Mouse (Mus musculus) testis, adult 2 months (tissue): ENCODE data around the gene Stip1. TPM values are rescaled to one million over a fixed set of nuclear protein-coding genes. Genes with fewer than 3 reads are reported as not detected.

ENCODE experiments used
- H3K27ac ChIP-seq: fragments of 200-500 bp; 2 replicates; pipeline ENCODE4 v1.5.1; 2012; ENCODE audit warnings: low read depth, low read length; ENCODE audit not compliant: control insufficient read depth, insufficient read depth
- H3K27me3 ChIP-seq: fragments of 200-500 bp; 2 replicates; pipeline ENCODE4 v1.6.1; 2012; ENCODE audit warnings: mild to moderate bottlenecking, low read length, moderate library complexity; ENCODE audit not compliant: control insufficient read depth, insufficient read depth
- H3K36me3 ChIP-seq: fragments of 200-500 bp; 2 replicates; pipeline ENCODE4 v1.6.1; 2012; ENCODE audit warnings: mild to moderate bottlenecking, low read length; ENCODE audit not compliant: control insufficient read depth, insufficient read depth
- H3K4me1 ChIP-seq: fragments of 200-500 bp; 2 replicates; pipeline ENCODE4 v1.6.1; 2012; ENCODE audit warnings: low read length; ENCODE audit not compliant: control insufficient read depth, insufficient read depth
- H3K4me3 ChIP-seq: fragments of 200-500 bp; 2 replicates; pipeline ENCODE4 v1.5.1; 2012; ENCODE audit warnings: low read depth, mild to moderate bottlenecking, low read length, moderate library complexity, mixed read lengths; ENCODE audit not compliant: control insufficient read depth
- CTCF ChIP-seq: fragments of 200-500 bp; IDR thresholded peaks from 2 replicates; pipeline ENCODE4 v1.5.1; 2012; ENCODE audit warnings: low read depth, mild to moderate bottlenecking, inconsistent platforms, low read length, moderate library complexity; ENCODE audit not compliant: control insufficient read depth, insufficient read depth, insufficient replicate concordance
- POLR2A ChIP-seq: fragments of 200-500 bp; IDR thresholded peaks from 2 replicates; pipeline ENCODE4 v1.6.1; 2012; ENCODE audit warnings: low read depth, mild to moderate bottlenecking, inconsistent platforms, low read length, moderate library complexity; ENCODE audit not compliant: control insufficient read depth
- polyA plus RNA-seq: library from polyadenylated mRNA; depleted of rRNA; stranded (reverse); fragments of >200 nt; gene quantifications from 2 replicates; pipeline ENCODE4 v1.2.3, GENCODE M21; 2012; rRNA removed

Stip1 gene
- polyA plus RNA-seq = 53.1 and 54.5 TPM in 2 replicates

DNA sequence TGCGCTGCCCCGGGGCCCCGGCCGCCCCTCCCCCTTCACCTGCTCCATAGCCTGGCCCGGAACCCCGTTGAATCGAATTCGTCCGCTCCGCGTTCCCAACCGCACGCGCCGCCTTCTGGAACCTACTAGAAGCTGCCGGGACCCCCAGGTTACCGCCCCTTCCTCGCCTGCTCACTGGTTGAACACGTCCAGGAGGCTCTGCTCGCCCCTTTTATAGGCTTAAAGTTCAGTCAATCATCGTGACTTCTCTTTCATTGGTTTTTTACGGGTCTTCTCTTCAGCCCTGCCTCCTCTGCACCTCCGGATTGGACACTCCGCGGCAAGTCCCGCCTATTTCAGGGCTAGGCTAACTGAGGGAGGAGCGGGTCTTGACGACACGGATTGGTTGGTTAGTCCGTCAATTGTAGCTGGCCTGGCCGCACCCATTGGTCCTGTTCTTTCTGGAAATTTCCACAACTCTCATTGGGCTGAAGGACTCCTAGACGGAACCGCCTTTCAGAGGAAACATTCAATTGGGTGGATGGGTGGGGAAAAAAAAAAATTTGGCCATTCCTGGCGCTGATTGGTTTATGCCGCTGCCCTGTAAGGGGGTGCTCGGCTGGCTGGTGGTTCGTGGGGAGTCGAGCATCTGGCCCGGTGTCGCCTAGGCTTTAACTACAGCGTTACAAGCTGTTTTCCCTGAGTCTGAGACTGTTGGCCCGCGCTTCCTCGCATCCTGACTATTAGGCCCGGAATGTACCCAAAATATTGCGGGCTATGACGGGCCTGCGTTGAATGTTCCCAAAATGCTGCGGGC lies at the start of gene Stip1:
Gene Stip1 (minus strand): TSS at position 127 of the 796 bp plus-strand sequence.
- peak within 1 kb of the TSS; percentile 96 for H3K4me3 ChIP-seq
- H3K36me3 ChIP-seq = no peaks in the 10 kb centered on the region
- H3K27me3 ChIP-seq = no peaks in the 10 kb centered on the region
- H3K4me1 ChIP-seq = peaks cover 5% of the 10 kb centered on the region
- peak within 1 kb of the TSS; percentile 96 for H3K27ac ChIP-seq
- TF ChIP-seq POLR2A = peak; percentile 79
- no peak for TF ChIP-seq CTCF

DNA sequence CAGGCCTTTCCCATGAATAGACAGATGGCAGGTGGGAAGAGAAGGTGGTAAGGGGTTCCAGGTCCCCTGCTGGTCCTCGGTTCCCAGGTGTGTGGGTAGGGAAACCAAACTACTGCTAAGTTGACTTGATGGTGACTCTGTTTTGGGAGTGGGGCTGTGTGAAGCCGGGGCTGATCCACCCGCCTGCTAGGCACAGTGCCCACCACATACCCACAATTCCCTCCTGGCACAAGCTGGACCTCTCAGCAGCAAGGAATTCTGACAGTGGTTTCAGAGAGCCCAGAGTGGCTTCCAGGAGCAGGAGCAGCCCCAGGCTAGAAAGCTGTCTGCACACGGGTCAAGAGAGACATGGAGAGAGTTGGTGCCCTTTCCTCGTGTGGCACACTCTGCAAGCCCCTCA lies 49.3 kb upstream of the Stip1 start:
- no peak overlapping the region for H3K4me3 ChIP-seq
- no peaks in the 10 kb centered on the region for H3K36me3 ChIP-seq
- TF ChIP-seq POLR2A (no peak), CTCF (no peak)
- H3K27ac ChIP-seq = no peak overlapping the region
- H3K4me1 ChIP-seq = no peaks in the 10 kb centered on the region; the same call in none of the 2 replicates
- no peaks in the 10 kb centered on the region for H3K27me3 ChIP-seq

DNA sequence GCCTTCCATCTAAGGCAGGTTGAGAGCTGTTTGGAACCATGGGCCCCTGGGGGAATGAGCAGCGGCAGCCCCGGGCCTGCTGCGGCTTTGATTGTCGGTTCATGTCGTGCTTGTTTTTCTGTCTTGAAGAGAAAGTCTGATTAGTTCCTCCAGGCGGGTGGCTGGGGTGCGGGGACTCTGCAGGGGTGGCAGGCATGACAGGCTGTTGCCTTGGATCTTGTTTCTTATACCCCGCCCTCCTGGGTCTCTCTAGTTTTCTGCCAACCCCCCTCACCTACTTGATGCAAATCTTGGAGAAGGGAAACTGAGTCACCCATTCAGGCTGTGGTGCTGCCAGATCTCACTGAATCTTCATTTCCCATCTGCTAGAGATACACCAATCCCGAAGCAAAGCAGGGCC lies 48.8 kb upstream of the Stip1 start:
- H3K4me1 ChIP-seq = no peaks in the 10 kb centered on the region; the same call in none of the 2 replicates
- no peaks in the 10 kb centered on the region for H3K36me3 ChIP-seq
- H3K4me3 ChIP-seq = no peak overlapping the region
- no peak overlapping the region for H3K27ac ChIP-seq
- no peaks in the 10 kb centered on the region for H3K27me3 ChIP-seq
- TF ChIP-seq CTCF (no peak), POLR2A (no peak)

DNA sequence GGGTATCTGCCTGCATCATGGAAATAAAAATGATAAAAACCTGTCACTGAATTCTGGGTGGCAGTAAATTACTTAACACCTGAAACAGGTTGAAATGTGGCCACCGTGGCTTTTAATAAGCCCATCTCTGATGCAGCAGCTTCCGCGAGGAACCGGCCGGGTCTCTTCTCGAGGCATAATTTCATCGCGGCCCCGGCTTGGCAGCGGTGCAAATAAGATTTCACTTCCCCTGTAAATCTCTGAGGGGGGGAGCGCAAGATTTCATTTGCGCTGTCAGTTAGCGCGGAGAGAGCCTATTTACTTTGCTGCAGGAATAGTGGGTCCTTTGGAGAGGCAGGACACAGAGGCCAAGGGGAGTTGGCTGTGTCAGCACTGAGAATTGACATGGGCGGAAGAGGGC lies 45.0 kb upstream of the Stip1 start:
- H3K4me3 ChIP-seq = no peak overlapping the region
- no peaks in the 10 kb centered on the region for H3K27me3 ChIP-seq
- H3K36me3 ChIP-seq = no peaks in the 10 kb centered on the region
- TF ChIP-seq CTCF = no peak
- no peak for TF ChIP-seq POLR2A
- no peaks in the 10 kb centered on the region for H3K4me1 ChIP-seq
- H3K27ac ChIP-seq = no peak overlapping the region

DNA sequence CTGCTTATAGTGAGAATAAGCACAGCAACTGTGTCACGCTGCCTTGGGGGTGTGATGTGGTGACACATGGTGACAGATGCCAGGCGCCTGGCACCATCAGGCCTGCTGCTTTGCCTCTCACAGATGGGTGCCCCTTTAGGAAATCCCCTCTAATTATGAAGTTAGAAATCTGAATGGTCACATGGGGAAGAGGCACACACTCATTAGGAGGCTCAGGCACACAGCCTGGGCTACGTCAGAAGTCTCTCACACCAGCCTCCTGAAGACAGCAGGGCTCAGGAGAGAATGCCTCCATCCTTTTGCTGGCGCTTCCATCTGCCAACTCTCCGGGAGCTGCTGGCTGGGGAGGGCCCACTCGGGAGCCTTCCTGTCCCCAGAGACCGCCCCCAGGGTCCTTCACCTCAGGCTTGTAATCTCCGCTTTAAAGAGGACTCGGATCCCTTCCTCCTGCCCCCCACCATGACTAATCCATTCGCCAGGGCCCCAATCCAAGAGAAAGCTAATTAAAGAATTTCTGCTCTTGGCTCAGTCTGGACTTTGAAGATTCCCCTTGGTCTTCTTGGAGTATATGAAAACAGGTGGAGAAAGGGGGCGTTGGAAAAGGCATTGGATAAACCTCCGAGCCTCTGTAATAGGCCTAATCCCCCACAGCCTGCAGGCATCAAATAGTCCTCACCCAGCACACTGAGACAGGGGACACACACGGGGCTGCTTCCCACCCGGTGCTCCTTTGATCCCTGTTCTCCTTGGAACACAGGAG lies 43.4 kb upstream of the Stip1 start:
- H3K27ac ChIP-seq = no peak overlapping the region
- TF ChIP-seq POLR2A (no peak), CTCF (no peak)
- H3K27me3 ChIP-seq = no peaks in the 10 kb centered on the region
- no peaks in the 10 kb centered on the region for H3K36me3 ChIP-seq
- peak overlapping the region; percentile 45 for H3K4me3 ChIP-seq
- H3K4me1 ChIP-seq = no peaks in the 10 kb centered on the region

DNA sequence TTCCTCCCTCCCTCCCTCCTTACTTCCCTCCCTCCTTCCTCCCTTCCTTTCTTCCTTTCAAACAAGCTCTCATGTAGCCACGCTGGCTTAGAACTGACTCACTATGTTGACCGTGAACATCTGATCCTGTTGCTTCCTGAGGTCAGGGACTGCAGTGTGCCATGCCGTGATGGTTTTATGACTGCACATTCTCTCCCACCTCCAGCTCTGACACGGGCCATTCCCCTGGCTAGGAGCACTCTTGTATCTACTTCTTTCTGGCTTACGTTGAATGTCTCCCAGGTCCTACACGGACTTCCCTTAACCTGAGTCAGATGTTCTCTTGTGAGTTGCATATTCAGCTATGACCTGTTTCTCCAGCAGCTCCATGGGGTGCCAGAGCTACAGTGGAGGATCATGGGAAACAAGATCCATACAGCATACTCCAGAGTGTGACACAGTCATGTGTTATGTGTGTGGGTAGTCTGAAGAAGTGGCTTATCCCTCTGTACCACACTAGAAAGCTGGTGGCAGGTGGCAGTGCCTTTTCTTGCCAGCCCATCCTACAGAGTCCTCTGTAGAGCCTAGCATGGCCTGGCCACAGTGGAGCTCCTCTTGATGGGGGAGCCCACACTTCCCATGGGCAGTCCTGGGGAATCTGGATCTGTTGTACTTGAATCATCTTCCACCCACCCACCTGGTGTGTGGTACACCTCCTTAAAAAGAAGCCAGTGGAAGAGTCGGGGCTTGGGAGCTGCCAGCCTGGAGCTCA lies 41.9 kb upstream of the Stip1 start:
- no peaks in the 10 kb centered on the region for H3K36me3 ChIP-seq
- H3K27me3 ChIP-seq = no peaks in the 10 kb centered on the region
- no peak overlapping the region for H3K4me3 ChIP-seq
- no peak for TF ChIP-seq POLR2A
- no peak for TF ChIP-seq CTCF
- H3K4me1 ChIP-seq = no peaks in the 10 kb centered on the region
- no peak overlapping the region for H3K27ac ChIP-seq

DNA sequence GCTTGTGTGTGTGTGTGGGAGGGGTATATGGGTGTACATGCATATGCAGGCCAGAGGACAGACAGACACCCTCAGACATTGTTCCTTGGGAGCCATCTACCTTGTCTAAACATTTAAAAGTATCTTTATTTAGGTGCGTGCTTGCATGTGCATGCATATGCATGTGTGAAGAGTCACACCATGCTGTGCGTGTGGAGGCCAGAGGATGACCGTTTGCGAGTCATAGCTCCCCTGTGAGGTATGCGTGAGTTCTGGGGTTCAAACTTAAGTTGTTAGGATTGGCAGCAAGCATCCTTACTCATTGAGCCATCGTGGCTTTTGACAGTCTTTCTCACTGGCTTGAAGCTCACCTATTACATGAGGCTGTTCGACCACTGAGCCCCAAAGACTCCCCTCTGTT lies 38.5 kb upstream of the Stip1 start:
- Histone ChIP-seq H3K27ac (no peak overlapping the region), H3K4me3 (no peak overlapping the region), H3K27me3 (no peaks in the 10 kb centered on the region), H3K36me3 (no peaks in the 10 kb centered on the region), H3K4me1 (no peaks in the 10 kb centered on the region)
- TF ChIP-seq CTCF (no peak), POLR2A (no peak)
